Mouse (Mus musculus): Measurements from ENCODE around the gene Homer2. TPM values are rescaled to one million over a fixed set of nuclear protein-coding genes. Genes with fewer than 3 reads are reported as not detected.
A peak's percentile ranks its signal among the peaks of the same experiment; 100 is the strongest.

Gene Homer2
- polyA plus RNA-seq, 1 experiment from 2014 or later: 14.6 TPM

GRCm38 (mm10) chr7:81691067-81691466 is 16.3 kb downstream of the Homer2 start:
- H3K9me3 ChIP-seq: no peaks in the 10 kb centered on the region
- no peaks in the 10 kb centered on the region for H3K36me3 ChIP-seq (replicated peaks)
- no peak overlapping the region for H3K4me3 ChIP-seq
- H3K27ac ChIP-seq (replicated peaks): no peak overlapping the region
- WGBS: 87% methylated on average over 5 of the region's 5 CpGs
- H3K4me1 ChIP-seq: peaks cover 29% of the 10 kb centered on the region
- no peak for DNase-seq (ENCODE audit: low spot score)
- no peaks in the 10 kb centered on the region for H3K27me3 ChIP-seq (replicated peaks; ENCODE audit: low read depth, poor library complexity, severe bottlenecking)

GRCm38 (mm10) chr7:81689116-81689681 is 18.1 kb downstream of the Homer2 start:
- Histone ChIP-seq H3K9me3 (no peaks in the 10 kb centered on the region), H3K27ac (replicated peaks) (no peak overlapping the region; the same call in 1 of the 2 replicates), H3K4me1 (peaks cover 33% of the 10 kb centered on the region), H3K36me3 (replicated peaks) (no peaks in the 10 kb centered on the region), H3K27me3 (replicated peaks; ENCODE audit: low read depth, poor library complexity, severe bottlenecking) (no peaks in the 10 kb centered on the region), H3K4me3 (no peak overlapping the region)
- DNase-seq (ENCODE audit: low spot score): no peak
- WGBS: 68% methylated on average over 8 of the region's 8 CpGs

- H3K4me1 ChIP-seq: peaks cover 37% of the 10 kb centered on the region
- H3K9me3 ChIP-seq: no peaks in the 10 kb centered on the region
- 79% methylated on average over 9 of the region's 9 CpGs for WGBS
- DNase-seq (ENCODE audit: low spot score): no peak
- no peaks in the 10 kb centered on the region for H3K27me3 ChIP-seq (replicated peaks; ENCODE audit: low read depth, poor library complexity, severe bottlenecking)
- H3K4me3 ChIP-seq: no peak overlapping the region
- no peaks in the 10 kb centered on the region for H3K36me3 ChIP-seq (replicated peaks)
- H3K27ac ChIP-seq (replicated peaks): no peak overlapping the region
These were observed 18.9 kb downstream of the Homer2 start for GRCm38 (mm10) chr7:81688378-81688777.

GRCm38 (mm10) chr7:81687684-81688316 is 19.5 kb downstream of the Homer2 start:
- H3K36me3 ChIP-seq (replicated peaks): no peaks in the 10 kb centered on the region
- no peak overlapping the region for H3K4me3 ChIP-seq
- no peak for DNase-seq (ENCODE audit: low spot score)
- no peaks in the 10 kb centered on the region for H3K27me3 ChIP-seq (replicated peaks; ENCODE audit: low read depth, poor library complexity, severe bottlenecking)
- peaks cover 33% of the 10 kb centered on the region for H3K4me1 ChIP-seq
- H3K27ac ChIP-seq (replicated peaks): no peak overlapping the region
- no peaks in the 10 kb centered on the region for H3K9me3 ChIP-seq
- WGBS: 91% methylated on average over 6 of the region's 6 CpGs

- H3K4me3 ChIP-seq: no peak overlapping the region
- H3K9me3 ChIP-seq: no peaks in the 10 kb centered on the region
- no peak for DNase-seq (ENCODE audit: low spot score)
- no peaks in the 10 kb centered on the region for H3K36me3 ChIP-seq (replicated peaks)
- no peaks in the 10 kb centered on the region for H3K27me3 ChIP-seq (replicated peaks; ENCODE audit: low read depth, poor library complexity, severe bottlenecking)
- H3K27ac ChIP-seq (replicated peaks): no peak overlapping the region
- peaks cover 23% of the 10 kb centered on the region for H3K4me1 ChIP-seq
- 83% methylated on average over 7 of the region's 7 CpGs for WGBS
These were observed 22.0 kb downstream of the Homer2 start for GRCm38 (mm10) chr7:81685375-81685774.

- 80% methylated on average over 7 of the region's 7 CpGs for WGBS
- H3K27me3 ChIP-seq (replicated peaks; ENCODE audit: low read depth, poor library complexity, severe bottlenecking): no peaks in the 10 kb centered on the region
- no peaks in the 10 kb centered on the region for H3K36me3 ChIP-seq (replicated peaks)
- no peak for DNase-seq (ENCODE audit: low spot score)
- H3K27ac ChIP-seq (replicated peaks): peak overlapping the region; percentile 35; the same call in 1 of the 2 replicates
- H3K9me3 ChIP-seq: no peaks in the 10 kb centered on the region
- H3K4me1 ChIP-seq: peaks cover 11% of the 10 kb centered on the region
- H3K4me3 ChIP-seq: no peak overlapping the region
These were observed 23.4 kb downstream of the Homer2 start for GRCm38 (mm10) chr7:81683779-81684422.

- WGBS: 84% methylated on average over 3 of the region's 3 CpGs
- no peaks in the 10 kb centered on the region for H3K27me3 ChIP-seq (replicated peaks; ENCODE audit: low read depth, poor library complexity, severe bottlenecking)
- H3K27ac ChIP-seq (replicated peaks): no peak overlapping the region
- peaks cover 7% of the 10 kb centered on the region; the same call in 1 of the 2 replicates for H3K4me1 ChIP-seq
- no peaks in the 10 kb centered on the region for H3K36me3 ChIP-seq (replicated peaks)
- no peaks in the 10 kb centered on the region for H3K9me3 ChIP-seq
- H3K4me3 ChIP-seq: no peak overlapping the region
- no peak for DNase-seq (ENCODE audit: low spot score)
These were observed 25.9 kb downstream of the Homer2 start for GRCm38 (mm10) chr7:81681386-81681785.

- no peaks in the 10 kb centered on the region for H3K36me3 ChIP-seq (replicated peaks)
- H3K4me3 ChIP-seq: no peak overlapping the region
- WGBS: 68% methylated on average over 15 of the region's 15 CpGs
- peaks cover 9% of the 10 kb centered on the region for H3K4me1 ChIP-seq
- no peaks in the 10 kb centered on the region for H3K27me3 ChIP-seq (replicated peaks; ENCODE audit: low read depth, poor library complexity, severe bottlenecking)
- H3K9me3 ChIP-seq: no peaks in the 10 kb centered on the region
- no peak overlapping the region for H3K27ac ChIP-seq (replicated peaks)
- no peak for DNase-seq (ENCODE audit: low spot score)
These were observed 33.8 kb downstream of the Homer2 start for GRCm38 (mm10) chr7:81673359-81674013.

GRCm38 (mm10) chr7:81672735-81673291 is 34.5 kb downstream of the Homer2 start:
- 79% methylated on average over 10 of the region's 10 CpGs for WGBS
- Histone ChIP-seq H3K4me3 (no peak overlapping the region), H3K9me3 (no peaks in the 10 kb centered on the region), H3K4me1 (peaks cover 9% of the 10 kb centered on the region), H3K36me3 (replicated peaks) (no peaks in the 10 kb centered on the region), H3K27me3 (replicated peaks; ENCODE audit: low read depth, poor library complexity, severe bottlenecking) (no peaks in the 10 kb centered on the region), H3K27ac (replicated peaks) (no peak overlapping the region)
- DNase-seq (ENCODE audit: low spot score): no peak

GRCm38 (mm10) chr7:81667156-81667555 is 40.2 kb downstream of the Homer2 start:
- H3K4me3 ChIP-seq: no peak overlapping the region
- H3K27me3 ChIP-seq (replicated peaks; ENCODE audit: low read depth, poor library complexity, severe bottlenecking): no peaks in the 10 kb centered on the region
- 83% methylated on average over 4 of the region's 4 CpGs for WGBS
- no peak for DNase-seq (ENCODE audit: low spot score)
- H3K27ac ChIP-seq (replicated peaks): no peak overlapping the region
- H3K9me3 ChIP-seq: no peaks in the 10 kb centered on the region
- H3K4me1 ChIP-seq: no peaks in the 10 kb centered on the region
- H3K36me3 ChIP-seq (replicated peaks): no peaks in the 10 kb centered on the region

GRCm38 (mm10) chr7:81666585-81666984 is 40.7 kb downstream of the Homer2 start:
- Histone ChIP-seq H3K27me3 (replicated peaks; ENCODE audit: low read depth, poor library complexity, severe bottlenecking) (no peaks in the 10 kb centered on the region), H3K27ac (replicated peaks) (no peak overlapping the region), H3K4me3 (no peak overlapping the region), H3K4me1 (no peaks in the 10 kb centered on the region), H3K36me3 (replicated peaks) (no peaks in the 10 kb centered on the region), H3K9me3 (no peaks in the 10 kb centered on the region)
- 85% methylated on average over 9 of the region's 9 CpGs for WGBS
- DNase-seq (ENCODE audit: low spot score): no peak

- no peak for DNase-seq (ENCODE audit: low spot score)
- no peaks in the 10 kb centered on the region for H3K36me3 ChIP-seq (replicated peaks)
- H3K9me3 ChIP-seq: no peaks in the 10 kb centered on the region
- whole genome bisulfite sequencing: 58% methylated on average over 3 of the region's 3 CpGs
- no peaks in the 10 kb centered on the region for H3K27me3 ChIP-seq (replicated peaks; ENCODE audit: low read depth, poor library complexity, severe bottlenecking)
- H3K4me3 ChIP-seq: no peak overlapping the region
- H3K4me1 ChIP-seq: no peaks in the 10 kb centered on the region
- H3K27ac ChIP-seq (replicated peaks): no peak overlapping the region
These were observed 44.3 kb downstream of the Homer2 start for GRCm38 (mm10) chr7:81663057-81663456.
